Mouse (Mus musculus) erythroid progenitor cell, adult 5-6 weeks (primary cell): ENCODE results near the gene Atp8b3. TPM values are rescaled to one million over a fixed set of nuclear protein-coding genes. Genes with fewer than 3 reads are reported as not detected.

Experiments
- ATAC-seq: replicated peaks from 2 replicates; pipeline ENCODE4 v1.8.0; 2016; ENCODE audit warnings: moderate number of reproducible peaks, mild to moderate bottlenecking, moderate TSS enrichment, inconsistent platforms; ENCODE audit not compliant: poor library complexity, low FRiP score, severe bottlenecking
- total RNA-seq, 2 experiments: library from RNA; stranded (forward) in 1 of 2; stranded (reverse) in 1 of 2; fragments of 150-400 nt in 1 of 2; fragments of 186-747, 209-891 nt in 1 of 2; gene quantifications; 2 replicates each; pipeline versions ENCODE4 v1.2.3 to v1.2.4; 2015 to 2017; ENCODE audit warnings: low replicate concordance in 2 of 2

Gene Atp8b3
- total RNA-seq (2015; ENCODE audit: low replicate concordance) (not detected in 2 replicates), total RNA-seq (2017; ENCODE audit: low replicate concordance) (0.39 TPM in 1 of 2 replicates, not detected in the other)

DNA sequence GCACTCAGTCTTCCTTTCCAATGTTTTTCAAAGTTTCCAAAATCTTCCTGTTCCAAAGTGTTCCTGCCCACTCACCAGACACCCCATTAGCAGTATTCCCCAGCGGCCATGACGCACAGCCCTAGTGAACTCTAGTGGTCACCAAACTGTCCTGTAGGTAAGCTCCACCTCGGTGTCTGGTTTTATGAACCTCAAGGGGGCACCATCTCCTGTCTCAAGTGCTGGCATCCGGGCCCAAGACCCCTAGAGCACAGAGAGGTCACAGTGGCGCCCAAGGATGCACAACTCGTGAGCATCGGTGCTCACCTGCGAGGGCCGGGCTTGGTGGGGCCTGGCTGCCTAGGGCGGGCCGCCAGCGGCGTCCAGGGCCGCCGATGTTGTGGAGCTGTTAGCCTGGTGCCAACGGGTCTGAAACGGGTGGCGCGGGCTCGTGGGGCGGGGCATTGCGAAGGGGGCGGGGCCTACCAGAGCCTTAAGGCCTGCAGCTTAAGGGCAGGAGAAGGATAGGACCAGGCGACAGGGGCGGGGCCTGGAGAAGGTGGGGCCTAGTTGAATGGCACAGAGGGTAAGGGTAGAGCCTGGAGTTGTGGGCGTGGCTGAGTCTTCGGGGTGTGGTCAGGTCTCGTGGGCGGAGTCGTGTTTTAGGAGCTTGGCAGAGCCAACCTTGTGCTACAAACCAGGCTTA, at the start of gene Atp8b3:
Atp8b3 (minus strand) TSS at position 415 of the 685 bp plus-strand sequence.
- ATAC-seq: peak; percentile 72

- ATAC-seq: no peak
These were observed 48.4 kb upstream of the Atp8b3 start for GRCm38 (mm10) chr10:80587305-80587657.

DNA sequence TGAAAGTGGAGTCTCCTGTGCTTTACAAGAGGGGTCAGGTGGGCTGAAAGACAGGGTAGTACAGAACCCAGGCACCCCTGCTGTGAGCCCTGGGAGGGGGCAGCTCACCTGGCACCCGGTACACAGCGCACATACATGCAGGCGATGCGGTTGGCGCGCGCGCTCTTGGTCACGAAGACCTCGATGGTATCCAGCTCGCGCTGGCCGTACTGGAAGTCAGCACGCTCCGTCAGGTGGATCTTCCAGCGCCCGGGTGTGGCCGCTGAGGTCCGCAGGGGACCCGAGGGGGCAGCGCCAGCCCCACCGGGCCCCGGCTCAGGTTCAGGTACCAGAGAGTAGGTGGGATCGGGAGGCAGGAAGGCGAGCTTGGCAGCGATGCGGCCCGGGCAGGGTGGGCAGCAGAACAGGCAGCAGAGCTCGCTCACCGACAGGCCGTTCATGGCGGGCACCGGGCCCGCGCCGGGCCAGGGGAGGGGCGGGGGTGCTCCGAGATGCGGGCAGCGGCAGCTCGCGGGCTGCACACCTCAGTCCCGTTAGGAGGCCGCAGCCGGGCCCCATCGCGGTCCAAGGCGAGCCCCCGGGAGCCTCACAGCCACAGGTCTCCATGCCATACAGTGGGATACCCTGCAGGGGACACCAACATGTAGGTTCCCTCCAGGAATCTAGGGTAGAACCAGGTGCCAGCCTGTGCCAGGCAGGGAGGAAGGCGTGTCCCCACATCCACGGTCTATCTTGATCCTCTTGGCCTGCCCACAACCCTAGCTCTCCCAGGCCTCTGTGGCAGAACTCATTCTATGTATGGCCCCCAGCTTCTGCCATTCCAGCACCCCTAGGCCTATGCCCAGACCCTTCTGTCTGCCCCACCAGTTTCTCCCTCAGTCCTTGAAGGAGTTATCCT, 47.7 kb upstream of the Atp8b3 start:
- no peak for ATAC-seq

- no peak for ATAC-seq
These were observed 46.7 kb upstream of the Atp8b3 start for GRCm38 (mm10) chr10:80585581-80585980.

DNA sequence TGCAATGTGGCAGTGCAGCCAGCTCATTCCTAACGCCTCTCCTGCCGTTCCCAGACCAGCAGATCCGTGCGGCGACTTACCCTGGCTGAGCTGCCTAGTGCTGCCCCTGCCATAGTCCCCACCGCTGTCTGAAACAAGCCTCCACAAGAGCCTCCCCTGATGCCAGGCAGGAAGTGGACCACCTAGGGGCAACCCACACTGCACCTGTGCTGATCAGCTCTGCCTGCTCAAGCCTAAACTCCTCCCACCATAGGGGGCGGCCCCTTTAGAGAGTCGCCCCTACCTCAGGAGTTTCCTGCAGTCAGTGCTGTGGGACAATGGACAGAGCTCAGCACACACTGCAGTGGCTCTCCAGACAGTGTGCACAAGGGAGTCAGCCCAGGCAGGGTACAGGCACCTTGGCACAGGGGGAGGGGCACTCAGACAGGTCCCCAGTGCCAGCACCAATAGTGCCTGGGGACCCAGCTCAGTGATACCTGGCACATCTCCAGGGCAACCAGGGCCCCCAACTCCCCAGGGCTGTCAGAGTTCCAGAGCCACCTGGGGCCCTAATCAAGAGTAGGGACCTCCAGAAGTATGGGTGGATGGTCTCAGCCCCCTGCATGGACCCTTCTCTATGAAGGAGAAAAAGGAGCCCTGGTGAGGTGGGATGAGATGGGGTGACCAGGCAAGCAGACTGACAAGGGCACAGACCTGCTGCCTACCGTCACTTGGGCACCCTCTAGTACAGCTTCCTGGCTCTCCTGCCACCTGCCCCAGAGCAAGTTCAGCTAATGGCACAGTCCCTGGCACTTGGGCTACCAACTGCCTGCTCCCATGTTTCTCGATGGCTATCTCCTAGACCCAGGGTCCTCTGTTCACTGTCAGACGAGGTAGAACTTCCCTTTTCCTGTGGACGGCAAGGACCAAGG, 46.0 kb upstream of the Atp8b3 start:
- ATAC-seq: no peak

GRCm38 (mm10) chr10:80584045-80584488, 45.1 kb upstream of the Atp8b3 start:
- ATAC-seq: no peak

GRCm38 (mm10) chr10:80583047-80583446, 44.1 kb upstream of the Atp8b3 start:
- no peak for ATAC-seq

DNA sequence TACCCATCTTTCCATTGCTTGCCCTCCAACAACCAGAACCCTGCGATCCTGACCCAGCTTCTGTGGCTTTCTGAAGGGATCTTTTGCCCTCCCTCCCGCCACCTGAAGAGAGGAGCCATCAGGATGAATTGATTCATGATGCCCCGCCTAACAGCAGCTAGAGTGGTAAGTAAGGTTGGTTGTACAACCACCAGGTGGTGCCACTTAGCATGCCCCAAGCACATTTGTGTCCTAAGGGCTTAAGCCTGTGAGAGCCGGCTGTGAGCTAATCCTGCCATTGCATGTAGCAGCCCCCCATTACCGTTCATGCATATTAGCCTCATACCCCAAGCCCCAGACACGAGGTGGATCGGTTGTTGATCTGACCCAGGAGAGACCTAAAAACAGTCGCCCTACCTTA, 40.0 kb upstream of the Atp8b3 start:
- peak; percentile 64 for ATAC-seq

DNA sequence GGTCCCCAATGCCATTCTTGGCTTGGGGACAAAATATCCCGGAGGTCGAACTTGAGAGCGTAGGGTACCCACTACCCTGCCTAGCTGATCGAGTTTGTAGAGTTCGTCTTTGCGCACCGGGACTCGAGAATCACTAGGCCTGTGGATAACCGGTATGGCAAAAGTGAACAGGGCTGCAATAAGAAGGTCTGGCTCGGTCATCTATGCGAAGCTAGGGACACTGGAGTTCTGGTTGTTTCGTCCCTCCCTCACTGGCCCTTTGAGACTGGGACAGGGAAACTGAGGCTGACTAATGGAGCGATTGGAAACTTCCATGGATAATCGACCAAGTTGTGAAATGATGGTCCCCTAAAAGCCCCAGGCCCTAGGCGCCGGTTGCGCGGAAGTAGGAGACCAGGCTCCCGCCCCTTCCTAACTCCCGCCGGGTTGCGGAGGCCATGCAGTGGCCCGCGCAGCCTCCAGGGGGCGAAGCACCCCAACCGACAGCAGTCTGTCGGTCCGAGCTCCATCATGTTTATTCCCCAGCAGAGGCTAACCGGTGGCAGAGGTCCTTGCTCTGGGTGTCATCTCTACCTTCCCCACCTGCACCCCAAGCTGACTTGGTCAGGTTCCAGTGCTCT, 39.3 kb upstream of the Atp8b3 start:
- ATAC-seq: peak; percentile 68

DNA sequence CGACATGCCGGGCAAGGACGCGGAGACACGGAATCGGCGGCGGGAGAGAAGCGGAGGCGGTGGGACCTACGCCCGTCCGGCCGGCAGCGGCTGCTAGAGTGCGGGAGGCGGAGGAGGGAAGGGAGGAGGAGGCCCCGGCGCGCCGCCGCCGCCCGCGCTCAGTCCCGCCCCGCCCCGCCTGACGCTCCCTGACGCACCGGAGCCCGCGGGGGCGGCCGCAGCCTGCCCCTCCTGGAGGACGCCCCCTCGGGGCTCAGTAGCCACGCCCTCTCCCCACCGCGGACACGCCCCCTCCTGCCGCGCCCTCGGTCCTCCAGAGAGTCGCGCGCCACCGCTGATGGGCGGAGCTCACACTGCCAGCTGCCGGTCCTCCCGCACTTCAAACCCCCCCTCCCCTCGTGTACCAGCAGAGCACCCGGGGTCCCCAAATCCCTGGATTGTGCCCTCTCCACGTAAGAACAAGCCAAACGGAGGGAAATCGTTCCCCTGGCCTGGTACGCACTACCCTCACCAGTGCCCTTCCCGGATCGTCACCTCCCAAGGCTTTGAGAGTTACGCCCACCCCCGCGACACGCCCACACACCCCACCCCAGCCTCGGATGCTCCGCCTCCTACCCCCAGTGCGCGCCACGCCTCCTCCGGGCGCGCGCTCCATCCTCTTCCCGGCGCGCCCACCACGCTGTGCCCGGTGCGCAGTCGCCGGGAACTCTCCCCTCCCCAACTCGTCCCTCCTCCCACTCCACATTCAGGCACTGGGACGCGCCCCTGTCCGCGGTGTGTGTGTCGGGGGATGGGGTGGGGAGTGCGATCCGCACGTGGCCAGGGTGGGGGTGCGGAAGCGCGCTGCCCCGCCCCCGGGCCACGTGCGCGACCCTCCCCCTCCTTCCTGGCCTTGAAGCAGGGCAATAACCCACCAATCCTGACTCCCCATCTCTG, 38.5 kb upstream of the Atp8b3 start, which contains the start of gene Klf16:
Klf16 (minus strand) TSS at position 127 of the 936 bp plus-strand sequence.
- ATAC-seq: peak; percentile 66

GRCm38 (mm10) chr10:80576351-80577194, 37.6 kb upstream of the Atp8b3 start:
- no peak for ATAC-seq

- ATAC-seq: no peak
These were observed 37.0 kb upstream of the Atp8b3 start for GRCm38 (mm10) chr10:80575925-80576324.

DNA sequence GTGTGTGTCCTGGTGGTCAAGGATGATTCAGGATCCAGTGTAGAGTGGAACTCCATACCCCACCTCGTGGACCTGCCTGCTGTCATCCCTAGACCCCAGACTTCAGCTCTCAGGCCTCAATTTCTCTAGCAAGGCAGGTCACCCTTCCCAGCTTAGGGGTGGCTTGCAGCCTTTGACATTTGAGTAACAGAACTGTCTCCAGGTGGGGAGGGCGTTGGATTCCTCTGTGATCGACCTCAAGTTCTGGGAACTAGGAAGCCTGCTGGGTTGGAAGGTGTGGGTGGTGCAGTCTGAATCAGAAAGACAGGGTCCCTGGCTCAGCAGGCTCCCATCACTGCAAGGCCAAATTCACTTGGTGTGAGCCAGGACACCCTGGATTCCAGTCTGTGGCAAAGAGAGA, 36.0 kb upstream of the Atp8b3 start:
- ATAC-seq: no peak

DNA sequence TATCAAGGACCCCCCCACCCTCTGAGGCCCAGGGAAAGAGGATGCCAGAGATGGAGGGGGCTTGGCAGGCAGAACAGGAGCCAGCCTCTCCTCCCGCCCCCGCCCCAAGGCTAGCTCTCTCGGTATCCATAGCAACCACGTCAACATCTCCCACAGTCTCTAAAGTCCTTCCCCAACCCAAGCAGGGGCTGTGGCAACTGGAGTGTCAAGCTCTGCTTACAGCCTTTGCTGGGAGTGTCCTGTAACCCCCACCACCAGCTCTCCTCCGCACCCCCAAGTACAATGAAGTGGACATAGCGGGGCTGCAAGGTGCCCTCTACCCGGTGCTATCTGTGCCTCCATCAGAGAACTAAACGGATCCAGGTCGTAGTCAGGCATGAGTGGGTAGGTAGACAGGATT, 35.0 kb upstream of the Atp8b3 start:
- ATAC-seq: no peak

DNA sequence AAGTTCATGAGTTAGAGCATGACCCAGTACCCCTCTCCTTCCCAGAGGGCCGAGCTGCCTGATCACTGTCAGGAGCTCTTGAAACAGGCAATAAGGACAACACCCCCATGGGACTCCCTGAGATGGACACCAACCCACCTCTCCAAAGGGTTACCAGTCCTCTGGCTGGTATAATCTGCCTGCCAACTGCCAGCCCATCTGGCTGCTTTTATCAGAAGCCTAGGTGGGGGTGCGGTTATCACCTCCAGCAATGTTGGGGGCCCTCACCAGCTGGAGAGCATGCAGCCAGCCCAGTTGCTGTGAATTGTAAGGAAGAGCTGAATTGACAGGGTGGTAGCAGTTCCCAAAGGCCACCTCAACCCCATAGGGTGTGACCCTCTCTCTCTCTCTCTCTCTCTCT, 33.6 kb upstream of the Atp8b3 start:
- ATAC-seq: peak; percentile 41

GRCm38 (mm10) chr10:80570871-80571836, 32.2 kb upstream of the Atp8b3 start:
- peak; percentile 33 for ATAC-seq
